Mouse (Mus musculus): ENCODE results near the gene Kl. TPM values are rescaled to one million over a fixed set of nuclear protein-coding genes. Genes with fewer than 3 reads are reported as not detected.

Gene Kl
- polyA plus RNA-seq, 1 experiment: not detected

GRCm38 (mm10) chr5:151020831-151021230 lies 68.4 kb downstream of the Kl start:
- H3K4me2 ChIP-seq (ENCODE audit: low read depth): no peak overlapping the region
- H3K27me3 ChIP-seq (ENCODE audit: control insufficient read depth, insufficient read depth, insufficient read length): no peaks in the 10 kb centered on the region
- no peaks in the 10 kb centered on the region for H3K79me2 ChIP-seq (ENCODE audit: control insufficient read depth, insufficient read depth)
- H3K36me3 ChIP-seq (ENCODE audit: control insufficient read depth, insufficient read depth): no peaks in the 10 kb centered on the region
- TF ChIP-seq POLR2AphosphoS2 (IDR thresholded peaks at IDR 0.05; ENCODE audit: insufficient read length, low read depth): no peak
- no peak for TF ChIP-seq REST (IDR thresholded peaks at IDR 0.05; ENCODE audit: insufficient read depth, insufficient read length)
- no peak for TF ChIP-seq TCF3 (IDR thresholded peaks at IDR 0.05; ENCODE audit: insufficient read length, low read depth)
- no peak for TF ChIP-seq SRF (IDR thresholded peaks at IDR 0.05; ENCODE audit: control insufficient read depth, insufficient read length, low read depth)
- TF ChIP-seq MYOD1 (IDR thresholded peaks at IDR 0.05; ENCODE audit: control insufficient read depth in 1 of 3, insufficient read length in 2 of 3, low read depth in 2 of 3): no peak
- TF ChIP-seq CEBPB (IDR thresholded peaks at IDR 0.05; ENCODE audit: insufficient read depth, poor library complexity, severe bottlenecking): no peak
- no peak for TF ChIP-seq MAX (IDR thresholded peaks at IDR 0.05; ENCODE audit: low read depth)
- TF ChIP-seq TCF12 (IDR thresholded peaks at IDR 0.05; ENCODE audit: insufficient read depth, poor library complexity, severe bottlenecking): no peak
- no peak for TF ChIP-seq E2F4 (IDR thresholded peaks at IDR 0.05; ENCODE audit: insufficient read depth)
- no peak for TF ChIP-seq POLR2A (IDR thresholded peaks at IDR 0.05; ENCODE audit: insufficient read length, low read depth)
- no peak for TF ChIP-seq MYOG (IDR thresholded peaks at IDR 0.05; ENCODE audit: control insufficient read depth in 1 of 3, insufficient read depth in 1 of 3, insufficient read length in 2 of 3, low read depth in 2 of 3)
- no peak for TF ChIP-seq USF1 (IDR thresholded peaks at IDR 0.05; ENCODE audit: low read depth)
- no peak overlapping the region for H3ac ChIP-seq (ENCODE audit: control insufficient read depth, insufficient read length)
- H3K4me3 ChIP-seq: no peak overlapping the region

- H3K79me2 ChIP-seq (ENCODE audit: control insufficient read depth, insufficient read depth): no peaks in the 10 kb centered on the region
- TF ChIP-seq MYOD1 (IDR thresholded peaks at IDR 0.05; ENCODE audit: control insufficient read depth in 1 of 3, insufficient read length in 2 of 3, low read depth in 2 of 3) (no peak), CEBPB (IDR thresholded peaks at IDR 0.05; ENCODE audit: insufficient read depth, poor library complexity, severe bottlenecking) (no peak), TCF3 (IDR thresholded peaks at IDR 0.05; ENCODE audit: insufficient read length, low read depth) (no peak), SRF (IDR thresholded peaks at IDR 0.05; ENCODE audit: control insufficient read depth, insufficient read length, low read depth) (no peak), POLR2A (IDR thresholded peaks at IDR 0.05; ENCODE audit: insufficient read length, low read depth) (no peak), POLR2AphosphoS2 (IDR thresholded peaks at IDR 0.05; ENCODE audit: insufficient read length, low read depth) (no peak), MYOG (IDR thresholded peaks at IDR 0.05; ENCODE audit: control insufficient read depth in 1 of 3, insufficient read depth in 1 of 3, insufficient read length in 2 of 3, low read depth in 2 of 3) (no peak), USF1 (IDR thresholded peaks at IDR 0.05; ENCODE audit: low read depth) (no peak), REST (IDR thresholded peaks at IDR 0.05; ENCODE audit: insufficient read depth, insufficient read length) (no peak), TCF12 (IDR thresholded peaks at IDR 0.05; ENCODE audit: insufficient read depth, poor library complexity, severe bottlenecking) (no peak), MAX (IDR thresholded peaks at IDR 0.05; ENCODE audit: low read depth) (no peak)
- H3K4me3 ChIP-seq: no peak overlapping the region
- no peaks in the 10 kb centered on the region for H3K36me3 ChIP-seq (ENCODE audit: control insufficient read depth, insufficient read depth)
- no peak overlapping the region for H3ac ChIP-seq (ENCODE audit: control insufficient read depth, insufficient read length)
- no peak overlapping the region for H3K4me2 ChIP-seq (ENCODE audit: low read depth)
- no peaks in the 10 kb centered on the region for H3K27me3 ChIP-seq (ENCODE audit: control insufficient read depth, insufficient read depth, insufficient read length)
Observed at GRCm38 (mm10) chr5:151022026-151022425, 69.6 kb downstream of the Kl start.

GRCm38 (mm10) chr5:151022939-151023338 lies 70.5 kb downstream of the Kl start:
- Histone ChIP-seq H3ac (ENCODE audit: control insufficient read depth, insufficient read length) (no peak overlapping the region), H3K27me3 (ENCODE audit: control insufficient read depth, insufficient read depth, insufficient read length) (no peaks in the 10 kb centered on the region), H3K4me2 (ENCODE audit: low read depth) (no peak overlapping the region), H3K36me3 (ENCODE audit: control insufficient read depth, insufficient read depth) (no peaks in the 10 kb centered on the region), H3K79me2 (ENCODE audit: control insufficient read depth, insufficient read depth) (no peaks in the 10 kb centered on the region), H3K4me3 (no peak overlapping the region)
- TF ChIP-seq POLR2AphosphoS2 (IDR thresholded peaks at IDR 0.05; ENCODE audit: insufficient read length, low read depth): no peak
- TF ChIP-seq TCF12 (IDR thresholded peaks at IDR 0.05; ENCODE audit: insufficient read depth, poor library complexity, severe bottlenecking): no peak
- no peak for TF ChIP-seq POLR2A (IDR thresholded peaks at IDR 0.05; ENCODE audit: insufficient read length, low read depth)
- no peak for TF ChIP-seq REST (IDR thresholded peaks at IDR 0.05; ENCODE audit: insufficient read depth, insufficient read length)
- no peak for TF ChIP-seq TCF3 (IDR thresholded peaks at IDR 0.05; ENCODE audit: insufficient read length, low read depth)
- no peak for TF ChIP-seq MYOG (IDR thresholded peaks at IDR 0.05; ENCODE audit: control insufficient read depth in 1 of 3, insufficient read depth in 1 of 3, insufficient read length in 2 of 3, low read depth in 2 of 3)
- no peak for TF ChIP-seq CEBPB (IDR thresholded peaks at IDR 0.05; ENCODE audit: insufficient read depth, poor library complexity, severe bottlenecking)
- TF ChIP-seq USF1 (IDR thresholded peaks at IDR 0.05; ENCODE audit: low read depth): no peak
- no peak for TF ChIP-seq SRF (IDR thresholded peaks at IDR 0.05; ENCODE audit: control insufficient read depth, insufficient read length, low read depth)
- no peak for TF ChIP-seq MYOD1 (IDR thresholded peaks at IDR 0.05; ENCODE audit: control insufficient read depth in 1 of 3, insufficient read length in 2 of 3, low read depth in 2 of 3)
- TF ChIP-seq MAX (IDR thresholded peaks at IDR 0.05; ENCODE audit: low read depth): no peak
- no peak for TF ChIP-seq E2F4 (IDR thresholded peaks at IDR 0.05; ENCODE audit: insufficient read depth)

- TF ChIP-seq MYOD1 (IDR thresholded peaks at IDR 0.05; ENCODE audit: control insufficient read depth in 1 of 3, insufficient read length in 2 of 3, low read depth in 2 of 3): no peak
- TF ChIP-seq CEBPB (IDR thresholded peaks at IDR 0.05; ENCODE audit: insufficient read depth, poor library complexity, severe bottlenecking): no peak
- TF ChIP-seq SRF (IDR thresholded peaks at IDR 0.05; ENCODE audit: control insufficient read depth, insufficient read length, low read depth): no peak
- TF ChIP-seq TCF3 (IDR thresholded peaks at IDR 0.05; ENCODE audit: insufficient read length, low read depth): no peak
- TF ChIP-seq MAX (IDR thresholded peaks at IDR 0.05; ENCODE audit: low read depth): no peak
- no peak for TF ChIP-seq TCF12 (IDR thresholded peaks at IDR 0.05; ENCODE audit: insufficient read depth, poor library complexity, severe bottlenecking)
- H3K79me2 ChIP-seq (ENCODE audit: control insufficient read depth, insufficient read depth): no peaks in the 10 kb centered on the region
- H3K36me3 ChIP-seq (ENCODE audit: control insufficient read depth, insufficient read depth): no peaks in the 10 kb centered on the region
- no peaks in the 10 kb centered on the region for H3K27me3 ChIP-seq (ENCODE audit: control insufficient read depth, insufficient read depth, insufficient read length)
- no peak overlapping the region for H3ac ChIP-seq (ENCODE audit: control insufficient read depth, insufficient read length)
- H3K4me2 ChIP-seq (ENCODE audit: low read depth): no peak overlapping the region
- H3K4me3 ChIP-seq: no peak overlapping the region
Observed at GRCm38 (mm10) chr5:151023461-151023860, 71.1 kb downstream of the Kl start.

- TF ChIP-seq POLR2A (IDR thresholded peaks at IDR 0.05; ENCODE audit: insufficient read length, low read depth): no peak
- TF ChIP-seq MYOG (IDR thresholded peaks at IDR 0.05; ENCODE audit: control insufficient read depth in 1 of 3, insufficient read depth in 1 of 3, insufficient read length in 2 of 3, low read depth in 2 of 3): no peak
- TF ChIP-seq CEBPB (IDR thresholded peaks at IDR 0.05; ENCODE audit: insufficient read depth, poor library complexity, severe bottlenecking): no peak
- no peak for TF ChIP-seq POLR2AphosphoS2 (IDR thresholded peaks at IDR 0.05; ENCODE audit: insufficient read length, low read depth)
- TF ChIP-seq USF1 (IDR thresholded peaks at IDR 0.05; ENCODE audit: low read depth): no peak
- no peak for TF ChIP-seq MYOD1 (IDR thresholded peaks at IDR 0.05; ENCODE audit: control insufficient read depth in 1 of 3, insufficient read length in 2 of 3, low read depth in 2 of 3)
- TF ChIP-seq SRF (IDR thresholded peaks at IDR 0.05; ENCODE audit: control insufficient read depth, insufficient read length, low read depth): no peak
- no peak for TF ChIP-seq E2F4 (IDR thresholded peaks at IDR 0.05; ENCODE audit: insufficient read depth)
- no peak for TF ChIP-seq REST (IDR thresholded peaks at IDR 0.05; ENCODE audit: insufficient read depth, insufficient read length)
- TF ChIP-seq TCF3 (IDR thresholded peaks at IDR 0.05; ENCODE audit: insufficient read length, low read depth): no peak
- TF ChIP-seq TCF12 (IDR thresholded peaks at IDR 0.05; ENCODE audit: insufficient read depth, poor library complexity, severe bottlenecking): no peak
- no peak for TF ChIP-seq MAX (IDR thresholded peaks at IDR 0.05; ENCODE audit: low read depth)
- Histone ChIP-seq H3K36me3 (ENCODE audit: control insufficient read depth, insufficient read depth) (no peaks in the 10 kb centered on the region), H3K27me3 (ENCODE audit: control insufficient read depth, insufficient read depth, insufficient read length) (no peaks in the 10 kb centered on the region), H3ac (ENCODE audit: control insufficient read depth, insufficient read length) (no peak overlapping the region), H3K4me3 (no peak overlapping the region), H3K4me2 (ENCODE audit: low read depth) (no peak overlapping the region), H3K79me2 (ENCODE audit: control insufficient read depth, insufficient read depth) (no peaks in the 10 kb centered on the region)
Observed at GRCm38 (mm10) chr5:151024483-151024882, 72.1 kb downstream of the Kl start.
